Mouse (Mus musculus) urinary bladder, postnatal 4 days (tissue): ENCODE results near the gene Taf12.
A peak's percentile ranks its signal among the peaks of the same experiment; 100 is the strongest.

Source experiments
- DNase-seq, 2 experiments: peaks; one replicate each; pipeline ENCODE4 v3.0.0; 2021 to 2022; ENCODE audit warnings: low spot score in 2 of 2

Taf12 gene

DNA sequence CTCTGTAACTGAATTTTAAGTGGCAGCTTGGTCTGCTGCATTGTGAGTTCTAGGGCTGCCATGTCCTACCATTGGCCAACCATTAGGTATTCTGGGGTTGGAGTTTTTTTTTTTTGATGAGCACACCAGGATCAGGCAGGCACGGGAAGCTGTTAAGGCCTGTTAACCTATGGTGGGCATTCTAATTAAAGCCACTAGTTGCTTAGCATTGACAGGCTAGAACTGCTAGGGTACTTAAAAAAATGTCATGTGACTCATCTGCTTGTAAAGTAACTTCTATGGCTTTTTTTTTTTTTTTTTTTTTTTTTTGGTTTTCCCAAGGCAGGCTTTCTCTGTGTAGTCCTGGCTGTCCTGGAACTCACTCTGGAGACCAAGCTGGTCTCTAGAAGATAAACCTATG is 37.0 kb downstream of the Taf12 start:
- DNase-seq = no peak

DNA sequence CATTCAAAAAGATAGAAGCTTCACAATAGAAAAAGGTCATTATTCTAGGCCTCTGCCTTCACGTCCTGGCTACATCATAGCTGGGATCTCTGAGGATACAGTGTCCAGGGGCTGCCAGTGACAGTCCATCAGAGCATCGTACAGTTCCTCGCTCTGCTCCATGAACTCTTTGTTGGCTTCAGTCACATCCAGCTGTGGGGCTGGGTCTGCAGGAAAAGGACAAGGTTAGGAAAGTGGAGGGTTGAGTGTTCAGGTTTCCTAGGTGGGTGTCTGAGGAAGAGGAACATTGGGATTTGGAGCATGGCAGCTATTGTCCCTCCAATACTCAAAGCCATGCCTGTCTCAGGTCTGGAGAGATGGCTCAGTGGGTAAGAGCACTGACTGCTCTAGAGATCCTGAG is 37.6 kb downstream of the Taf12 start:
- no peak for DNase-seq

DNA sequence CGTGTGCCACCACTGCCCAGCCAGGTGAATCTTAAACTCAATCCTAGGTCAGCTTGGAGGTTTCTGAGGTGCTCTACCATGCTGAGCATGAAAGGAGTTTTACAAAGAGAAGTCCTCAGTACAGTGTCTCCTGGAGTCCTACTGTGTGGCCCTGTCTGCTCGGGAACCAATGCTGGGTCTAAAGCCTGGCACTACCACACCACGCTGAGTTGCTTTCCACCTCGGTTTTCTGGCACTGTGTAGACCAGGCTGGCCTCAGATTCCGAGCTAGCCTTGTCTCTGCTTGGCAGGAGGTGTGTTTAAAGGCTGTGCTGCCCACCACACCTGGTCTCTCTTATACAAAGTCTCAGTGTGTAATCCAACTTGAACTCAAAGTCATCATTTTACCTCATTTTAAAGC is 38.5 kb downstream of the Taf12 start:
- DNase-seq = no peak

DNA sequence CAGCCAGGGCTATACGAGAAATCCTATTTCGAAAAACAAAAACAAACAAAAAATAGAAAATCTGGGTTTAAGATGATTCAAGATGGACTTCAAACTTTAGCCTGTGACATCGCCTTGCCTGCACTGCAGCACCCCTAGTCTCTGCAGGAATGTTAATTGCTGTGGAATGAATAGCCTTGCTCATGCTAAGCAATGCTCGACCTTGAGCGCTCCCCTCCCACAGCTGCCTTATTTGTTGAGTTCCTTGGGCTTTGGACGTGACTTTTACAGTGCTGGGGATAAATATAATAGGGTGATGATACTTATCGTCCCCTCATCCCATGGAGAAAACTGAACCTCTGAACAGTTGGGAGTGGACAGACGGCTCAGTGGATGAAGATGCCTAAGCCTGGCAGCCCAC is 41.5 kb downstream of the Taf12 start:
- DNase-seq = no peak

DNA sequence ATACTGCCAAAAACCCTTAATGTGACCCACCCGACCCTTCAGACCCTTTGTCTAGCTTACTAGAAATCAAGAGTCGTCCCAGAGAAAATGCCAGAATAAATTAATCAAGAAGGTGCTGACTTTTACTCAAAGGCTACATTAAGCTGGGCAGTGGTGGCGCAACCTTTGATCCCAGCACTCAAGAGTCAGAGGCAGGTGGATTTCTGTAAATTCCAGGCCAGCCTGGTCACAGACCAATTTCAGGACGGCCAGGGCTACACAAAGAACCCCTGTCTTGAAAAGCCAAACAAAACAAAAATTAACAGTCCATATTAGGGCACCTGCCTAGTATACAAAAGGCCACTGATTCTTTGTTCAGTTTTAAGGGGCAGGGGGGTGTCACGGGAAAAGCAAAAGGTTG is 52.3 kb downstream of the Taf12 start:
- no peak for DNase-seq

DNA sequence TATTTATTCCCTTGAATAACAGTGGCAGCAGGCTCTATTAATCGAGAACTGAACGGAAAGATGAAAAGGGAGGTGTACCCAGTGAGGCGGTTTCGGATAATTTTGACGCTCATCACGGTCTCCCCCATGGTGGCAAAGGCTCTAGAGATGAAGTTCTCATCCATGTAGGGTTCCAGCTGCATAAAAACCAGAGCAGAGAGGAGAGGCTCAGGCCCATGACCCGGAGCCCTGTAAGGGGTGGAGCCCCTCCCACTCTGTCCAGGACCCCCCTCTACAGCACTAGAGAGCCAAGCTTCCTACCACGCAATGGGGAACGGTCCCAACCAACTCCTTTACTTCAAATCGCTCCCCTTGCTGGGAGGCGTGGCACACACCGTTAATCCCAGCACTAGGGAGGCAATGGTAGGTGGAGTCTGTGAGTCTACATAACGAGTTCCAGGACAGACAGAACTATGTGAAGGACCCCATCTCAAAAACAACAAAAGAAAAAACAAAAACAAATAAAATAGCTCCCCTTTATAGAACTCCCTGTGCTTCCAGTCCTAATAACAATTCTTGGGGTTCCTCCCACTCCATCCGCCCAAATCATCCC is 54.3 kb downstream of the Taf12 start:
- no peak for DNase-seq

DNA sequence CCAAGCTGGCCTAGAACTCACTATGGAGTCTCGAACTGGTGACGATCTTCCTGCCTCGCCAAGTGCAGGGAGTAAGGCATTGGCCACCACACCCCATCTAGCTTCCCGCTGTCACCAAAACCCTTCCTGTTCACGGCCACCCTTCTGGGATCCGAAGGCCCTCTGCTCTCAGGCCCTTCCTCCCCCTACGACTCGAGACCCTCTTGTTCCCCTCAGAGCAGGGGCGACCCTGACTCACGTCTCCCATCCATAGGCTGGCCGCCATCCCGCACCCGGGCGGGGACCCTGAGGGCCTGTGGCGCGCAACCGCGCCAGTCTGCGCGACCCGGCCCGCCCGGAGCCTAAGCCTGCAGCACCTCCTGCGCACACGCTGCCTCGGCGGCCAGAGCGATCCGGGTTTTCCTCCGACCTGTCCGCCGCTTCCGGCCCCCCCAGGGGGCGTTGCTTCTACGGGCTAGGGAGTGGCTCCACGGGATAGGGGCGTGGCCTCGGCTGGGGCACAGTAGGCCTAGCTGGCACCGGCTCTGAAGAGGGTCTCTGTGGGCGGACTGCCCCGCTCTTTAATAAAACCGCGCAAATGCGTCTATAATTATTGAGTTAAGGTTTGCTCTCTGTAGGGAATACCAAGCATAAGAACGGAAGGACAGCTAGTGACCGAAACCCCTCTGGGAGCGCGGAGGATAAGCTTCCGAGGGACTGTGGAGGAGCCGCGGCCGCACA is 55.1 kb downstream of the Taf12 start, which contains the start of gene Trnau1ap:
TSS of gene Trnau1ap (minus strand) at position 424 of the 720 bp plus-strand sequence.
- peak; percentile 85 to 89 for DNase-seq

DNA sequence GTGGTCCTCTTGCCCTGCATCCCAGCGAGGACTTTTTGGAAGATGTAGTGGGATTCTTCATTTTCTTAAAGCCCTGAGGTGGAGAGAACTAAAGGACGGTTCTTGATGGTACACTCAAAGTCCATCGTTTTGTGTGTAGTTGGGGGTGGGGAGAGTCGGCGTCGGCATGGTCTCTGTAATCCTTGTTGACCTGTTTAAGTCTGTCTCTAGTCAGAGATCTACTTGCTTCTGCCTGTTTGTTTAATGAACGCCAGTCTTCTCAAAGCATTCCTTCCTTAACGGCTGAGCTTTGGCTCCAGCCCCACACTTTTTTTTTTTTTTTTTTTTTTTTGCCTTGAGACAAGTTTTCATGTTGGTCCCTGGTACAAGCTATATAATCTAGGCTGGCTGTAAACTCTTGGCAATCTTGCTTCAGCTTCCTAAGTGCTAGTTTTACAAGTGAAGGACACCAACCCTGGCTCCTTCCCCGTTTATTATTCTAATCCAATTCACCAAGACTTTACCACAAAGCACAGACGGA is 55.7 kb downstream of the Taf12 start:
- DNase-seq = no peak

DNA sequence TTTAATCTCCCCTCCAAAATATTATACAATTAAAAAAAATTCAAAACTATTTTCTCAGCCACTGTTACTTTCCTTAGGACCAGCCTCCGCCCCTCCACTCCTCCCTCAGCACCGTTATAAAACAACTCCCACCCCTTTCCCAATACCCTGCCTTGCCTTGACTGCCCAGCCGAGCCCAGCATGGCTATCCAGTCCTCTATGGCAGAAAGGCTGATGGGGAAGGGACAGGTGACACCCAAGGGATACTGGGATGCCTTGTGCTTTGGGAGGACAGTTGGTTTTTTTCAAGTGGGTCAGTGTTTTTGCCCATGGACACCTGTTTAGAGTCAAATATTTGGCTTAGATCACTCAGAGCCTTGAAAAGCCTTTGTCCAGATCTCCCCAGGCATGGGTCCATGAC is 57.8 kb downstream of the Taf12 start:
- DNase-seq = no peak

DNA sequence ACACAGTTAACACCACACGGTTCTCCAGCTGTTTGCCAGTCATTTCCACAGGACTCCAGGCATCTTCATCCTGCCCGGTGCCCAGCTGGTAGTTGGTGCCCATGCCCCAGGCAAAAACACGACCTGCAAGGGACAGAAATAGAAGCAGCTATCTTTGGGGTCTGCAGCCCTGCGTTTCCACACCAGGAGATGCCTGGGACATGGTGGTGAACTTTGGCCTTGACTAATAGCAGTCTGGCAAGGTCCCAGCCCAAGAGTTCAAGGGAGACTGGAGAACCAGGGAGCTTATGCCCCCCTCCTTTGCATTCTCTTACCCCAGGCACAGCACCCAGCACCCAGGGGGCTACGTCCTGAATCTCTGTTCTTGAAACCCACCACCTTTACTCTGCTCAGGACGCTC is 58.7 kb downstream of the Taf12 start:
- DNase-seq = no peak

DNA sequence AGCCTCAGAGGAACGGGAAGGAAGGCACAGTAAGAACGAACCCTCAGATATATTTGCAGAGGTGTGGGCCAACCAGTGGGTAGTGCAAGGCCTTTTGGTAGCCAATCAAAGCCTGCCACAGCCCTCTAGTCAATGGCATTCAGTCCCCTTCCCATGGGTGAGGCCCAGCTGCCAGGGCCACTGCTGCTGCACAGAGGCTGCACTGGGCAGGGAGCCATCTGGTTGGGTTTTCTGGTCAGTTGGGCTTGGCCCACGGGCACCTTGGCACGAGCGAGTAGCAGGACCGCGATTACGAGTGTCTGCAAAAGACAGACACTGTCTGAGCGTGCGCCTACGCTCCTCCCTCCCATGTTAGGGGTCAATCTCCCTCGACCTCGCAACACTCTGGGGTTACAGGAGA is 64.8 kb downstream of the Taf12 start:
- DNase-seq = no peak

DNA sequence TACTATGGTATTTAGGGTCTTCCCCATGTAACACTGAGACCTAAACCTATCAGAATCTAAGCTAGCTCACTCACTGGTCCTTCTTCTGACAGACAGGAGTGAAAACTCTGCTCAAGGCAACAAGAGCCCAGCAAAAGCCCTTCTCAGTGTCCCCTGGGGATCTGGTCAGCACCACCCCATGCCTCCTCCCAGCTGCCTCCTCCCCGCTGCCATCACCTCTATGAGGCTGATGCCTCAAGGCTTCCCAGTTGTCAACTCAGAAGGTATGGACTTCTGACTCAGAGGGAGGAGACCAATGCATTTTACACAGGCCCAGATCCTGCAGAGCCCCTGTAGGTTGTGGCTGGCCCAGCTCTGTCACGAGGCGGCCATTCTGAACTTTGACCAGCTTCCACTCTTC is 67.3 kb downstream of the Taf12 start:
- no peak for DNase-seq

DNA sequence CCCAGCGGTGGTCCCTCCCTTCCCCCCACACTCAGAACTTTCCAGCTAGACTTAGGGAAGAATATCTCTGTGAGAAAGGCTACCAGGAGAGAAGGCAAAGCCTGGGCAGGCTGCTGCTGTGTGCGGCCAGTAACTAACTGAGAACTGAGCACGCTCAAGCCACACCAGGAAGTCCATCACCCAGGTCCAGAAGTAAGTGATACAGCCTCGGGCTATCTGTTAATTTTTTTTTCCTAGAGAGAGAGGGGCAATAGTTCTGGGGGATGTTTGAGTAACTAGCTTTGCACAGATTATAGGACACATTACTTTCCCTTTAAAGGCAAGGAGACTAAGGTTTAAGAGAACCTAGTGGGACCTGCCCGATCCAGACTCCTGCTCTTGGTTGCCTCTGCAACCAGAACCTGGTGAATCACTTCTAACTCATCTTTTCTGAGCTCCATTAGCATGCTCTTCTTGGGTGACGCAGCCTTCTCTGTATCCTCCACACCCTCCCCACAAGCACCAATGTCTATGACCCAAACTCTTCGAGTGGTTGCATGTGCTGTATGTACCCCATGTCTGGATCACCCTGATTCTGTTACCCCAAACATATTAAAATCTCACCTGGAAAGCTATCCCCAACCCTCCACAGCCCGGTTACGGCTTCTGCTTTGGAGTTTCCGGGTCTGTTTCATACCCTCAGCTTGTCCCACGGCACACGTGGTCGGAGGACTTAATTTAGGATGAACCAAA is 70.4 kb downstream of the Taf12 start:
- no peak for DNase-seq
